Mouse (Mus musculus) cerebellum, adult 2 months (tissue): ENCODE measurements around the gene Apopt1. TPM values are rescaled to one million over a fixed set of nuclear protein-coding genes. Genes with fewer than 3 reads are reported as not detected.

ENCODE experiments used
- DNase-seq, 2 experiments: peaks; one replicate each; pipeline ENCODE4 v3.0.0; 2021
- H3K27ac ChIP-seq: fragments of 200-500 bp; 2 replicates; pipeline ENCODE4 v1.5.1; 2012; ENCODE audit warnings: low read length, control low read depth, inconsistent platforms; ENCODE audit not compliant: insufficient read depth
- H3K27me3 ChIP-seq: fragments of 200-500 bp; 2 replicates; pipeline ENCODE4 v1.6.1; 2012; ENCODE audit warnings: inconsistent platforms, mild to moderate bottlenecking, low read length, moderate library complexity; ENCODE audit not compliant: control insufficient read depth, insufficient read depth
- H3K4me1 ChIP-seq: fragments of 200-500 bp; 2 replicates; pipeline ENCODE4 v1.6.1; 2011; ENCODE audit warnings: low read length; ENCODE audit not compliant: control insufficient read depth, insufficient read depth
- H3K4me3 ChIP-seq: fragments of 200-500 bp; replicated peaks from 2 replicates; pipeline ENCODE3; 2011; ENCODE audit warnings: mild to moderate bottlenecking, low read depth, low read length, control low read depth; ENCODE audit not compliant: insufficient read depth
- CTCF ChIP-seq: fragments of 200-500 bp; IDR thresholded peaks from 2 replicates; pipeline ENCODE4 v1.5.1; 2011; ENCODE audit warnings: low read depth, mild to moderate bottlenecking, control low read depth, low read length, moderate library complexity, borderline replicate concordance; ENCODE audit not compliant: insufficient read depth
- POLR2A ChIP-seq: fragments of 200-500 bp; IDR thresholded peaks from 2 replicates; pipeline ENCODE4 v1.6.1; 2011; ENCODE audit warnings: low read length, control low read depth, borderline replicate concordance; ENCODE audit not compliant: insufficient read depth
- WGBS: fragments of 180-500 bp; shearing (Covaris S2); methylation state at CpG from one replicate; pipeline ENCODE4 v1.1.7; 2018; 5-methylcytosine and 5-hydroxymethylcytosine counted together
- polyA plus RNA-seq: library from polyadenylated mRNA; depleted of rRNA; stranded (reverse); fragments of >200 nt; gene quantifications from 2 replicates; pipeline ENCODE4 v1.2.3, GENCODE M21; 2012

The Apopt1 gene
- polyA plus RNA-seq, 1 experiment: 49.8 TPM

DNA sequence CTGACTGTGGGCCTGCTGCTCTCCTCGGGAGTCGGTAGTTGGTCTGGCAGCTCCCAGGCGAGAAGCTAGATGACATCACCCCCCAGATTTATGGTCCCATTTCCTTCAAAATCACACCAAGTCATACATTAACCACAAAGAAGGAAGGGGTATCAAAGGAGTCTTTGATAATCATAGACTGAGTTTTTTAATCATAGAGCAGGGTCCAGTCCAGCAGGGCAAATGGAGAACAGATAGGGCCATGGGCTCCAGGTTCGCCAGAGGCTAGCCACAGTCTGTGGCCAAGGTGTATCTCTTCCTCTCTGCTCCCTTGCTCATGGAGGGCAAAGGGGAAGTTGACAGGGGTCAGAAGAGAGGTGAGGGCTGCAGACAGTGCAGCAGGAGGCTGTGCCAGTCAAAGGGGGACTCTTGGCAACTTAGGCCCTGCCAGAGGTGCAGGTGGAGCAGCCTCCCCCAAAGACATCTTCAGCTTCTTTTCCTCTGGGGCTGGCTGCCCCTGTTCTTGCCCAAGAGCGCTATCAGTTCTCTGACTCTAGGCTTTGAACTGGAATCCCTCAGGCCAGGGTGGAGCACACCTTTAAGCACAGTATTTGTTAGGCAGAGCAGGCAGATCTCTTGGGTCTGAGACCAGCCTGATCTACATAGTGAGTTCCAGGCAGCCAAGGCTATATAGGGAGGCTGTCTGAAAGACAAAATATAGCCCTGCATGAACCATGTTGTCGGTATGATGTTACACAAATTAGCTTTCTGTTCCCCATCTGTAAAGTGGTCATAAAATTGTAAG lies 37.1 kb upstream of the Apopt1 start:
- H3K27me3 ChIP-seq: no peaks in the 10 kb centered on the region
- H3K4me1 ChIP-seq: peaks cover 11% of the 10 kb centered on the region
- H3K27ac ChIP-seq: no peak overlapping the region
- no peak for TF ChIP-seq CTCF
- TF ChIP-seq POLR2A: no peak
- 91% methylated on average over 6 of the region's 6 CpGs for WGBS
- no peak for DNase-seq
- H3K4me3 ChIP-seq: no peak overlapping the region

- peaks cover 11% of the 10 kb centered on the region for H3K4me1 ChIP-seq
- H3K27ac ChIP-seq: peak overlapping the region; percentile 94
- no peaks in the 10 kb centered on the region for H3K27me3 ChIP-seq
- peak in 1 of 2 experiments; percentile 53 for DNase-seq
- peak overlapping the region; percentile 66 for H3K4me3 ChIP-seq
- no peak for TF ChIP-seq POLR2A
- no peak for TF ChIP-seq CTCF
- WGBS: under 1% methylated on average over 5 of the region's 5 CpGs
Measured at GRCm38 (mm10) chr12:111677421-111677820, 35.6 kb upstream of the Apopt1 start.

- WGBS: 1% methylated on average over 51 of the region's 51 CpGs
- H3K27me3 ChIP-seq: no peaks in the 10 kb centered on the region
- DNase-seq: peak; percentile 92
- H3K4me3 ChIP-seq: peak within 1 kb of the TSS; percentile 66
- peak; percentile 90 for TF ChIP-seq POLR2A
- no peak for TF ChIP-seq CTCF
- H3K4me1 ChIP-seq: peaks cover 9% of the 10 kb centered on the region
- H3K27ac ChIP-seq: peak within 1 kb of the TSS; percentile 94
Measured at GRCm38 (mm10) chr12:111677882-111678669, 35.0 kb upstream of the Apopt1 start, which contains the start of gene Trmt61a. Gene Trmt61a, plus strand, starts transcription at chr12:111678105.

- no peak for DNase-seq
- Histone ChIP-seq H3K27me3 (no peaks in the 10 kb centered on the region), H3K27ac (no peak overlapping the region), H3K4me1 (peaks cover 9% of the 10 kb centered on the region), H3K4me3 (peak overlapping the region; percentile 66)
- WGBS: 9% methylated on average over 13 of the region's 13 CpGs
- TF ChIP-seq POLR2A (no peak), CTCF (no peak)
Measured at GRCm38 (mm10) chr12:111678670-111678933, 34.5 kb upstream of the Apopt1 start.

GRCm38 (mm10) chr12:111678997-111679396 lies 34.1 kb upstream of the Apopt1 start:
- no peak overlapping the region for H3K4me3 ChIP-seq
- 49% methylated on average over 7 of the region's 7 CpGs for WGBS
- H3K27ac ChIP-seq: no peak overlapping the region
- H3K4me1 ChIP-seq: peaks cover 9% of the 10 kb centered on the region
- no peak for DNase-seq
- TF ChIP-seq CTCF: no peak
- TF ChIP-seq POLR2A: no peak
- H3K27me3 ChIP-seq: no peaks in the 10 kb centered on the region

- H3K4me3 ChIP-seq: no peak overlapping the region
- H3K27me3 ChIP-seq: no peaks in the 10 kb centered on the region
- no peak for DNase-seq
- no peak for TF ChIP-seq POLR2A
- TF ChIP-seq CTCF: no peak
- peaks cover 9% of the 10 kb centered on the region for H3K4me1 ChIP-seq
- 39% methylated on average over 13 of the region's 13 CpGs for WGBS
- H3K27ac ChIP-seq: no peak overlapping the region
Measured at GRCm38 (mm10) chr12:111680661-111681060, 32.4 kb upstream of the Apopt1 start.

DNA sequence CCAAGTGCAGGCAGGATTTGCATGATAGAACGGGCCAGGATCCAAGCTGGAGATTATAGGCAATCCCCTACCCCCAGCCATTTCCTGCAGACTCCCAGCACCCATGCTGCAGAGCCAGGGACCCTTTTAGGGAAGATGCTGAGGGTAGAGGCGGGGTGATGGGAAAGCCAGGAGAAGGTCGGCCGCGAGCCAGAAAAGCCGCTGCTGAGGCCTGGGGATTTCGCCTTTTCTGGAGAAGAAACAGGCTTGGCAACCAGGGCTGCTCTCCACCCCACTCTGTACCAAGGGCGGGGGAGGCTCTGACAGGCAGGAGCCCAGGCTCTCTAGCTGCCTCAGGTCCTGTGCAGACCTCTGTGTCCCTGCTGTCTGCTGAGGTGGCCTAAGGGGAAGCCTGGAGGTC lies 31.8 kb upstream of the Apopt1 start:
- WGBS: 30% methylated on average over 8 of the region's 8 CpGs
- TF ChIP-seq CTCF (no peak), POLR2A (no peak)
- peaks cover 14% of the 10 kb centered on the region for H3K4me1 ChIP-seq
- H3K27ac ChIP-seq: no peak overlapping the region
- H3K27me3 ChIP-seq: no peaks in the 10 kb centered on the region
- DNase-seq: no peak
- no peak overlapping the region for H3K4me3 ChIP-seq

DNA sequence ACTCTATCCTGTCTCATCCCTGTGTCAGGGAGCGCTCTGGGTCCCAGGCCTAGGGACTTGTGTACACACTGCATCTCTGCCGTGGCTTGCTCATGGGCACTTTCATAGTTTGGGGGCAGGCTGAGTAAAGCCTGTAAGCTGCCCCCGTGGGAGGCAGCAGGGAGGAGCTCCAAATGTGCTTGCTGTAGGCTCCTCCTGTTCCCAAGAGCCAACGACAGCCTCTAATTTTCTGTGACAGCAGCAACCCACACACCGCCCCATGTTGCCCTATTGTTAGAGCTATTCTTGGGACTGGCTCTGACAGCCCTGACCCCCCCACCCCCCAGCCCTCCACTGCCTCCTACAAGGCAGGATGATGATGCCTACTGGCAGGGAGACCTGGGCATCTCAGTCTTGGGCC lies 31.1 kb upstream of the Apopt1 start:
- TF ChIP-seq POLR2A (no peak), CTCF (no peak)
- Histone ChIP-seq H3K27ac (no peak overlapping the region), H3K27me3 (no peaks in the 10 kb centered on the region), H3K4me3 (no peak overlapping the region), H3K4me1 (peaks cover 21% of the 10 kb centered on the region)
- 38% methylated on average over 5 of the region's 5 CpGs for WGBS
- DNase-seq: no peak
